8 mouse cellular contexts compared by ENCODE assay signal in the genomic region with DNA sequence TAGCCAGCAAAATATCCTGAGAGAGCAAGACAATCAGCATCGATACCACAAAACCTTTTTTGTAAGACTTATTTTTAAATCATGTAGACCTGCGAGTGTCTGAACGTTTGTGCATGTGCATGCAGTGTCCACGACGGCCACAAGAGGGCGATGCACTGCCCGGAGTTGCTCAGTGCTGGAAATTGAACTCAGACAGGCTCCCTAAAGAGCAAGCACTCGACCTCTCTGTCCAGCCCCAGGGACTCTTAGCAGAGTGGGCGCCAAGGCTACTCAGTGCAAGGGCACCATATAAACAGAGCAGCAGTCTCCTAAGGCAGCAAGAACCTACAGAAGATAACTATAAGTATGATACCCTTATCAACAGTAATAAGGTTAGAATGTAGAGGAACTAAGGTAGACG. TPM values are rescaled to one million over a fixed set of nuclear protein-coding genes. Genes with fewer than 3 reads are reported as not detected.
DNase-seq lines count a peak whose midpoint lies in the region; ATAC-seq and TF ChIP-seq lines count a peak whose summit lies in the region.

No protein-coding gene starts in this region.

- peak overlapping the region; percentile 94; the same call in 1 of the 2 replicates for H3K27ac ChIP-seq in ES-E14 (ENCODE audit: insufficient read depth, low read depth, low read length, poor library complexity, severe bottlenecking)
- no peak overlapping the region for H3K27ac ChIP-seq in liver, embryonic 12.5 days

- no peak overlapping the region for H3K4me2 ChIP-seq in liver, embryonic 12.5 days

- WGBS in liver, embryonic 12.5 days (ENCODE audit: insufficient replicate concordance): 14% methylated on average over 10 of the region's 10 CpGs

- peak overlapping the region; percentile 15 to 56; a peak in 3 of 4 replicates for H3K4me3 ChIP-seq in ES-E14 (ENCODE audit: insufficient read depth in 1 of 2, low read depth in 1 of 2, low read length in 2 of 2, poor library complexity in 1 of 2, severe bottlenecking in 1 of 2)
- H3K4me3 ChIP-seq in liver, embryonic 12.5 days: no peak overlapping the region

- H3K9me3 ChIP-seq in ES-E14 (ENCODE audit: control insufficient read depth, insufficient read depth, low read depth, low read length): no peaks in the 10 kb centered on the region
- no peaks in the 10 kb centered on the region for H3K9me3 ChIP-seq in liver, embryonic 12.5 days (replicated peaks)

- H3K36me3 ChIP-seq in ES-E14 (ENCODE audit: control insufficient read depth, insufficient read depth, low read length, poor library complexity, severe bottlenecking): no peaks in the 10 kb centered on the region
- no peaks in the 10 kb centered on the region for H3K36me3 ChIP-seq in liver, embryonic 12.5 days

- H3K27me3 ChIP-seq in liver, embryonic 12.5 days (replicated peaks): no peaks in the 10 kb centered on the region

- DNase-seq in A20 (ENCODE audit: low read depth, low spot score) (peak; percentile 81), ES-E14 (ENCODE audit: low read depth, low spot score) (peak; percentile 69)
- peak; percentile 31 for DNase-seq in cerebellum, adult 11-12 months
- peak; percentile 62 for DNase-seq in forelimb bud, embryonic 11.5 days (ENCODE audit: low read depth, low spot score)
- peak; percentile 74 for DNase-seq in kidney, adult 9 months
- DNase-seq in ovary, postnatal 14 days (ENCODE audit: low spot score): peak; percentile 64
- no peak for DNase-seq in Muller cell, postnatal 12 days (ENCODE audit: inconsistent ontology term)

- in situ Hi-C loops in ES-E14 (cut with MboI; ENCODE audit: low sequenced_read_pairs in 2 of 2, unreplicated experiment in 2 of 2): no loop called here

- H3K9ac ChIP-seq in ES-E14 (ENCODE audit: insufficient read depth, low read depth, low read length, poor library complexity, severe bottlenecking): peak overlapping the region; percentile 54; the same call in 1 of the 2 replicates
- H3K9ac ChIP-seq in liver, embryonic 12.5 days: no peak overlapping the region

- H3K4me1 ChIP-seq in ES-E14 (ENCODE audit: control insufficient read depth in 2 of 2, insufficient read depth in 2 of 2, low read length in 2 of 2, poor library complexity in 1 of 2): peaks cover 14 to 29% of the 10 kb centered on the region in 2 experiments
- peaks cover 1% of the 10 kb centered on the region; the same call in 1 of the 2 replicates for H3K4me1 ChIP-seq in liver, embryonic 12.5 days

- peak; percentile 32; the same call in 1 of the 2 replicates for ATAC-seq in liver, embryonic 12.5 days

TF ChIP-seq in ES-E14, 5 proteins besides CTCF, POLR2A, EP300 and RAD21:
- TF ChIP-seq ZC3H11A (IDR thresholded peaks at IDR 0.05; ENCODE audit: borderline replicate concordance, low read depth, low read length) (peak; percentile 77; the same call in 1 of the 2 replicates), MAFK (IDR thresholded peaks at IDR 0.05; ENCODE audit: insufficient read depth, low read depth, low read length) (no peak)
TF ChIP-seq in ES-E14: peak in this region for 1.

RNA-seq across cellular contexts. Expression of a gene that starts 24.5 kb away (rescaled TPM):
- total RNA-seq in ES-E14 (2012; rRNA removed): 8.2 and 10.1 TPM in 2 replicates
- polyA plus RNA-seq in liver, embryonic 12.5 days (2016; fragmentation: Nextera tagmentation; extraction: Ambion mirVana): 0.67 TPM in 2 replicates
